Mouse (Mus musculus) forebrain, embryonic 11.5 days (tissue): ENCODE measurements around the gene Gm20532. TPM values are rescaled to one million over a fixed set of nuclear protein-coding genes. Genes with fewer than 3 reads are reported as not detected.
A peak's percentile ranks its signal among the peaks of the same experiment; 100 is the strongest.

Experiments used
- ATAC-seq: fragments of 200-750 bp; cut with Nextera tagmentation; replicated peaks from 2 replicates; pipeline ENCODE4 v1.8.0; 2017; ENCODE audit warnings: moderate TSS enrichment; ENCODE audit not compliant: low FRiP score
- DNase-seq: peaks from one replicate; pipeline ENCODE4 v3.0.0-alpha.2; 2017; ENCODE audit warnings: low spot score
- H3K27ac ChIP-seq: fragments of 300-500 bp; sonication (generic); 2 replicates; pipeline ENCODE4 v1.5.1; 2014; ENCODE audit warnings: low read depth, low read length
- H3K27me3 ChIP-seq: fragments of 300-500 bp; sonication (generic); 2 replicates; pipeline ENCODE4 v1.6.1; 2014; ENCODE audit warnings: mild to moderate bottlenecking, low read length, mixed read lengths; ENCODE audit not compliant: control insufficient read depth, insufficient read depth
- H3K36me3 ChIP-seq: fragments of 300-500 bp; sonication (generic); 2 replicates; pipeline ENCODE4 v1.6.1; 2014; ENCODE audit warnings: mild to moderate bottlenecking, low read length, moderate library complexity, mixed read lengths; ENCODE audit not compliant: control insufficient read depth, insufficient read depth
- H3K4me1 ChIP-seq: fragments of 300-500 bp; sonication (generic); replicated peaks from 2 replicates; pipeline ENCODE4 v1.6.1; 2014; ENCODE audit warnings: low read length, mixed read lengths; ENCODE audit not compliant: control insufficient read depth, insufficient read depth
- H3K4me2 ChIP-seq: fragments of 300-500 bp; sonication (generic); 2 replicates; pipeline ENCODE4 v1.6.1; 2014; ENCODE audit warnings: low read depth, mild to moderate bottlenecking, low read length, moderate library complexity, mixed read lengths; ENCODE audit not compliant: severe bottlenecking
- H3K4me3 ChIP-seq: fragments of 300-500 bp; sonication (generic); 2 replicates; pipeline ENCODE4 v1.5.1; 2014; ENCODE audit warnings: low read depth, low read length
- H3K9ac ChIP-seq: fragments of 300-500 bp; sonication (generic); 2 replicates; pipeline ENCODE4 v1.6.1; 2014; ENCODE audit warnings: low read length
- H3K9me3 ChIP-seq: fragments of 300-500 bp; sonication (generic); 2 replicates; pipeline ENCODE4 v1.6.1; 2016; ENCODE audit warnings: low read length, mixed read lengths; ENCODE audit not compliant: control insufficient read depth
- WGBS: fragments of 180-500 bp; shearing (Covaris S2); extraction: QIAGEN DNeasy Blood & Tissue Kit; methylation state at CpG from one replicate; pipeline ENCODE4 v1.1.7; 2014; 5-methylcytosine and 5-hydroxymethylcytosine counted together
- polyA plus RNA-seq: library from polyadenylated mRNA; unstranded; fragments of >200 nt; fragmentation: Nextera tagmentation; extraction: Ambion mirVana; gene quantifications from 2 replicates; pipeline ENCODE4 v1.2.1, GENCODE M21; 2014

Gm20532 gene
- polyA plus RNA-seq, 1 experiment from 2014 or later, result not detected

DNA sequence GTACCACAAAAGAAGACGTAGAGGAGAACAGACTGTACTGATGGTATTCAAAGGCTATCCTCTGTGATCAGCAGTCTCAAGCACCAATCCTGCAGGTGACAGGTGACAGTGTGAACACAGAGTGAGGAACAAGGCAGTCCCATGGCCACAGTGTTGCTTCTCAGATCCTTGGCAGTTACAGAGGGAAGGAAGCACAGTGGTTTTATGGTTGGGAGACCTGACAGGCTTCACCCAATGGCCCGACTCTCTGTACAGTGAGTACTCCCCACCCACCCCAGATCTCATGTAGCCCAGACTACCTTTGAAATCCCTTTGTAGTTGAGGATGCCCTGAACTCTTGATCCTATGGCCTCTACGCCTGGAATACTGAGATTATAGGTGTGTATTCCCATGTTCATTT, 39.0 kb downstream of the Gm20532 start:
- Histone ChIP-seq H3K27ac (no peak overlapping the region), H3K4me2 (no peak overlapping the region), H3K4me1 (peaks cover 12% of the 10 kb centered on the region), H3K9me3 (no peaks in the 10 kb centered on the region), H3K36me3 (no peaks in the 10 kb centered on the region), H3K27me3 (no peaks in the 10 kb centered on the region), H3K4me3 (no peak overlapping the region), H3K9ac (no peak overlapping the region)
- WGBS, result 86% methylated on average over 3 of the region's 3 CpGs
- no peak for DNase-seq
- no peak for ATAC-seq

DNA sequence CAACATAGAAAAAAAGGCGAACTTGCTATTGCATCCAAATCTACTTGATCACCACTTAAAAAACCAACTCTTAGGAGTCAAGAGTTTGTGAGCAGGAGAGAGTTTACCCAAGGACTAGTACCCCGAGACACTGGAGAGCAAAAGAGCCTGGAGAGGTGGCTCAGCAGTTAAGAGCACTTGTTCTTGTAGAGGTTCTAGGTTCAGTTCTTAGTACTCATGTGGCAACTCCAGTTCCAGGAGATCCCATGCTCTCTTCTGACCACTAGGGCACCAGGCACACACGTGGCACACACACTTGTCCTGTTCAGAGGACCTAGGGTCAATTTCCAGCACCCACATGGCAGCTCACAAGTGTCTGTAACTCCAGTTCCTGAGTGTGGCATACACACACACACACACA, 39.6 kb downstream of the Gm20532 start:
- 65% methylated on average over 3 of the region's 3 CpGs for WGBS
- Histone ChIP-seq H3K27me3 (no peaks in the 10 kb centered on the region), H3K4me1 (peaks cover 12% of the 10 kb centered on the region), H3K9me3 (no peaks in the 10 kb centered on the region), H3K27ac (no peak overlapping the region), H3K9ac (no peak overlapping the region), H3K36me3 (no peaks in the 10 kb centered on the region), H3K4me2 (no peak overlapping the region), H3K4me3 (no peak overlapping the region)
- no peak for DNase-seq
- ATAC-seq, result no peak

DNA sequence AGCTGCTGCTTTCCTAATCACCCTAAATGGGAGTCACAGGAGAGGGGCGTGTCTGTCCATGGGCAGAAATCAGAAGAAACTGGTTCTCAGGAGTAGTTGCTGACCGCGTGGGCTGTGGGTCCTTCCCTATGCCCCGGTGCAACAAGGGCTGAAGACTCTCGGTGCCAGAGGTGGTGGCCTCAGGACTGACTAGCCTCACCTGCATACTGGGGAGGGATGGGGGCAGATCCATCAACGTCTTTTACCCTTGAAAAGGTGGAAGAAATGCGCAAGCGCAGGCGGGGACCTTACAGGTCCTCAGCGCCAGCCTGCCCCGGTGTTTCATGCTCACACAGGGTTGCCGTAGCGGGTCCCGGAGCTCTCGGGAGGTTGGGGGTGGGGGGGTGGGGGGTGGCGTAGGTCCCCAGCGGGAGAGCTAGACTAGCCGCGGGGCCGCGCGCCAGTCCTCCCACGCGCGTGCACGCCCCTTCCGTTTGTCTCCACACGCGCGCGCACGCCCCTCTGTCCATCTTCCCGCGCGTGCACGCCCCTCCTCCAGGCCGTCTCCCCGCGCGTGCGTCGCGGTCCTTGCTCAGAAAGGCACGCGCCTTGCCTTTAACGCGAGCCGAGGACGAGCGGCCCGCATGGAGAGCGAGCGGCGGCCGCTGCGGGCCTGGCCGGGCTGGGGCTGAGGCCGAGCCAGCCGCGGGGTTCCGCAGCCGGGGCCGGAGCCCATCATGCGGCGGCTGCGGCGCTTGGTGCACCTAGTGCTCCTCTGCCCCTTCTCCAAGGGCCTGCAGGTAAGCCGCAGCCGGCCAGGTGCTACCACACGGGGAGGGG, 41.7 kb downstream of the Gm20532 start, which contains the start of gene Fam69b:
Fam69b (plus strand) TSS at position 537 of the 819 bp plus-strand sequence.
- Histone ChIP-seq H3K4me2 (peak within 1 kb of the TSS; percentile 92), H3K36me3 (no peaks in the 10 kb centered on the region), H3K27ac (peak within 1 kb of the TSS; percentile 46), H3K9me3 (no peaks in the 10 kb centered on the region), H3K4me1 (peaks cover 12% of the 10 kb centered on the region), H3K4me3 (peak within 1 kb of the TSS; percentile 80), H3K27me3 (no peaks in the 10 kb centered on the region), H3K9ac (peak within 1 kb of the TSS; percentile 93)
- WGBS, result 2% methylated on average over 58 of the region's 70 CpGs
- ATAC-seq (peak; percentile 67), DNase-seq (peak; percentile 91)

DNA sequence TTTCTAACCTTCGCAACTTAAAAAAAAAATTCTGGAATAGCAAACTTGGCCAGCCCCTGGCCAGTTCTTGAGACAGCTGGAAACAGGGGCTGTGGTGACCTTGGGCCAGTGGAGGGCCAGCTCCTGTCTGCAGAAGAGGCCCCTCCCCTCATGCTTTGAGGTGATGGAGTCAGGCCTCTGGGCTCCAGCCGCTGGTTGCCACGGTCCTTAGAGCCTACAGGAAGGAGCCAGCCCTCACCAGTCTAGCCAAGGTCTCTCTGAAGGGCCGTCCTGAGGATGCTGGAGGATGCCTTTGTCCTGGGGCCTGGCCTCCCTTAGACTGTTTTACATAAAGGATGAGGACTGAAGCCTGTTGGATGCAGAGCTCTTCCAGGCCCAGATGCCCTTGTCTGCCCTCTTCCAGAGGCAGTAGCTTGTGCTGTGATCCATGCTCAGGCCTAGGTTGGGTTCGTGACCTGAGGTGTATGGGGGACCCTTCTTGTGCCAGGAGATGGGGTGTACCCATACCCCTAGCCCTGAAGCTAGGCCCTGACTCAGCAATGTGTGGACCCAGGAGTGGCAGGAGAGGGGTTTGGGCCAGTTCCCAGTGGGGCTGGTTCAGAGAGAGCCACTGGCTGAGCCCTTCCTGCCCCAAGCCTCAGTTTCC, 42.5 kb downstream of the Gm20532 start:
- peak; percentile 68 for ATAC-seq
- peak overlapping the region; percentile 80 for H3K4me3 ChIP-seq

DNA sequence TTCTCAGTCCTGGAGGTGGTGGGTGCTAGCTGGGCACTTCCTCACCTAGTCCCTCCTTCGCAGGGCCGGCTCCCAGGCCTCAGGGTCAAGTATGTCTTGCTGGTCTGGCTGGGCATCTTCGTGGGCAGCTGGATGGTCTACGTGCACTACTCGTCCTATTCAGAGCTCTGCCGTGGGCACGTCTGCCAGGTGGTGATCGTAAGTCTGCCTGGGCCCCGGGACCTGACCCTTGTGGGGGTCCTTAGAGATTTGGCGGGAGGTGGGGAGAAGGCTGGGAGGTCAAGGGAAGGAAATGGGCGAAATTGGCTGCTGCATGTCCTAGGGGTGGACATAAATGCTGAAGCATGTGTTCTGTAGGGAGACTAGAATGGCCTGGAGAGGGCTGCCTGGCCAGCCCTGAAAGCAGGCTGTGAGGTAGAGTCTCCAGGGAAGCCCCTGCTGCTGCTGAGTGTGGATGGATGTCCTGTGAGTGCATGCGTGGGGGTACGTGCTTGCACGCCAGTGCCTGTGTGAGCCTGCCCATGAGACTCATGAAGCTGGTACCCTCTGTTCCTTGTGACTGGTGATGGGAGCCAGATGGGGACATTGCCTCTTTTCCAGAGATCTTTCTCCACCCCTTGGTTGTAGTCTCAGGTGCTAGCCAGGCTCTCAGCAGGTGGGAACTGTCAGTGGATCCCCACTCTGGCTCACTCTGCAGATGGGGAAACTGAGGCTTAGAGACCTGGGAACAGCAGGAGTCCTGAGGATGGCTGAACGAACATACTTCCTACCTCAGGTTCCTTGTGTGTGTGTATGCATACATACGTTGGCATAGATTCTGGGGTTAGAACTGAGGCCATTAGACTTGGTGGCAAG, 46.3 kb downstream of the Gm20532 start:
- ATAC-seq (no peak), DNase-seq (no peak)
- no peaks in the 10 kb centered on the region for H3K27me3 ChIP-seq
- 87% methylated on average over 16 of the region's 16 CpGs for WGBS
- no peak overlapping the region for H3K4me2 ChIP-seq
- no peaks in the 10 kb centered on the region for H3K9me3 ChIP-seq
- peaks cover 13% of the 10 kb centered on the region for H3K36me3 ChIP-seq
- peaks cover 15% of the 10 kb centered on the region for H3K4me1 ChIP-seq
- H3K27ac ChIP-seq, result no peak overlapping the region
- H3K9ac ChIP-seq, result no peak overlapping the region
- H3K4me3 ChIP-seq, result no peak overlapping the region

More for the DNA sequence above, 42.5 kb downstream of the Gm20532 start:
- no peaks in the 10 kb centered on the region for H3K9me3 ChIP-seq
- H3K9ac ChIP-seq, result peak overlapping the region; percentile 93
- peak; percentile 70 for DNase-seq
- 17% methylated on average over 5 of the region's 5 CpGs for WGBS
- H3K27me3 ChIP-seq, result no peaks in the 10 kb centered on the region
- peak overlapping the region; percentile 92 for H3K4me2 ChIP-seq
- peaks cover 12% of the 10 kb centered on the region for H3K4me1 ChIP-seq
- peak overlapping the region; percentile 46 for H3K27ac ChIP-seq
- H3K36me3 ChIP-seq, result no peaks in the 10 kb centered on the region

DNA sequence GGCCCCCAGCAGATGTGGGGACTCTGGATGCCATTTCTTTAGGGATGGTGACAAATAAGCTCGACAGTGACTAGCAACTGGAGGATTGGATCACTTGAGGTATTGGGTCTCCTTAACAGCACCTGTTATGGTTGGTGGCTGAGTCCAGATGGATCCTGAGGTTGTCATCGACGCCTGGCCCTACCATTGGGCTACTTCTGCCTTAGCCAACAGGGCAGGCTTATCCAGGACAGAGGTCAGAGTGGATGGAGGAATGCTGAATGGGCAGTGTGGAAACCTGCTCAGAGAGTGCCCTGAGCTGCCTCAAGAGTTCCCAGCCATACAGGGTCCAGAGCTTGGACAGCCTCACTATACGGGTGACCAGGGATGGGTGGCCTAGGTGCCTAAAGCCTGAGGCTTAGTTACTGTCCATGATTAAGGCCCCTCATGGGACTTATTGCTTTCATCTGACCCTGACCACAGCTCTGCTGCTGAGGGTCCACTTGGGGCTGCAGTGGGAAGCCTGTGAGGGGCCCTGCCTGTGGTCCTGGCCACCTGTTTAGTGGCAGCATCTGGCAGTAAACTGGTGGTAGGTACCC, 47.6 kb downstream of the Gm20532 start:
- no peak for DNase-seq
- peaks cover 15% of the 10 kb centered on the region for H3K36me3 ChIP-seq
- H3K4me3 ChIP-seq, result no peak overlapping the region
- no peaks in the 10 kb centered on the region for H3K9me3 ChIP-seq
- H3K27ac ChIP-seq, result no peak overlapping the region
- H3K4me1 ChIP-seq, result peaks cover 21% of the 10 kb centered on the region
- H3K9ac ChIP-seq, result no peak overlapping the region
- 72% methylated on average over 4 of the region's 4 CpGs for WGBS
- ATAC-seq, result no peak; the same call in 1 of the 2 replicates
- no peaks in the 10 kb centered on the region for H3K27me3 ChIP-seq
- H3K4me2 ChIP-seq, result no peak overlapping the region

DNA sequence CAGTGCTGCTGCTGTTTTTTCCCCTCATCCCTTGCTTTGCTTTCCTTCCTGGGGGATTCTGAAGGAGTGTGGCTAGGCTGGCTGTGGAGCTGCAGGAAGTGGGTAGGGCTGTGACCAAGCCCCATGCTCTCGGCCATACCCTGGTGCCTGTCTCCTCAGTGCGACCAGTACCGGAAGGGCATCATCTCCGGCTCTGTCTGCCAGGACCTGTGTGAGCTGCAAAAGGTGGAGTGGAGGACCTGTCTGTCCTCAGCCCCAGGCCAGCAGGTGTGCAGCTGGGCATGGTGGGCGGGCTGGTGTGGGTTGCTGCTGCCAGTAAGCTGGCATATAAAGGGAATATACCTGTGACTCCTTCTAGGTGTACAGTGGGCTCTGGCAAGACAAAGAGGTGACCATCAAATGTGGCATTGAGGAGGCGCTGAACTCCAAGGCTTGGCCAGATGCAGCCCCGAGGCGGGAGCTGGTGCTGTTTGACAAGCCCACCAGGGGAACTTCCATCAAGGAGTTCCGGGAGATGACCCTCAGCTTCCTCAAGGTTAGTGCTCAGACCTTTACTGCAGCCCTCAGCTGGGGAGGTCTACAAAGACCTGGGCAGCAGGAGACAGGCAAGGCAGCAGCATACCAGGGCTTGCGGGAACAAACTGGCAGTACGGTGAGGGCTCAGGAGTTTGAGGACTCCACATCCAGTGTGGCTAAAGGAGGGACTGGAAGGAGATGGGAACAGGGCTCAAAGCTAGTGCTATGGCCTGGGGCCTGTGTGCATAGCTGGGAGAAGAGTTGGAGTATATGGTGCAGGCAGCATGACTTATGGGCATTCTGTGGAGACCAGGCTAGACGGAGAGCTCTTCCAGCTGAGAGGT, 48.4 kb downstream of the Gm20532 start:
- H3K27ac ChIP-seq, result no peak overlapping the region
- H3K4me3 ChIP-seq, result no peak overlapping the region
- DNase-seq (peak; percentile 67), ATAC-seq (no peak)
- H3K4me1 ChIP-seq, result peaks cover 16% of the 10 kb centered on the region; the same call in 1 of the 2 replicates
- H3K9me3 ChIP-seq, result no peaks in the 10 kb centered on the region
- H3K9ac ChIP-seq, result no peak overlapping the region
- no peaks in the 10 kb centered on the region for H3K27me3 ChIP-seq
- H3K36me3 ChIP-seq, result peaks cover 15% of the 10 kb centered on the region
- 67% methylated on average over 12 of the region's 12 CpGs for WGBS
- H3K4me2 ChIP-seq, result no peak overlapping the region
